Mouse (Mus musculus) heart, embryonic 12.5 days (tissue): Measurements from ENCODE around the gene Myo1a. TPM values are rescaled to one million over a fixed set of nuclear protein-coding genes. Genes with fewer than 3 reads are reported as not detected.

Experiments used
- ATAC-seq: fragments of 200-750 bp; cut with Nextera tagmentation; 2 replicates; pipeline ENCODE4 v1.8.0; 2017; ENCODE audit warnings: moderate TSS enrichment, moderate library complexity; ENCODE audit not compliant: insufficient number of reproducible peaks, low FRiP score
- H3K27ac ChIP-seq: fragments of 300-500 bp; sonication (generic); 2 replicates; pipeline ENCODE4 v1.5.1; 2016; ENCODE audit warnings: mild to moderate bottlenecking, moderate library complexity; ENCODE audit not compliant: poor library complexity, severe bottlenecking
- H3K27me3 ChIP-seq: fragments of 300-500 bp; sonication (generic); replicated peaks from 2 replicates; pipeline ENCODE4 v1.6.1; 2016; ENCODE audit warnings: mild to moderate bottlenecking, moderate library complexity
- H3K36me3 ChIP-seq: fragments of 300-500 bp; sonication (generic); 2 replicates; pipeline ENCODE4 v1.6.1; 2016; ENCODE audit warnings: mild to moderate bottlenecking, moderate library complexity
- H3K4me1 ChIP-seq: fragments of 300-500 bp; sonication (generic); replicated peaks from 2 replicates; pipeline ENCODE4 v1.6.1; 2016; ENCODE audit warnings: mild to moderate bottlenecking
- H3K4me2 ChIP-seq: fragments of 300-500 bp; sonication (generic); 2 replicates; pipeline ENCODE4 v1.6.1; 2016; ENCODE audit warnings: mild to moderate bottlenecking, moderate library complexity
- H3K4me3 ChIP-seq: fragments of 300-500 bp; sonication (generic); 2 replicates; pipeline ENCODE4 v1.5.1; 2016; ENCODE audit warnings: mild to moderate bottlenecking
- H3K9ac ChIP-seq: fragments of 300-500 bp; sonication (generic); 2 replicates; pipeline ENCODE4 v1.6.1; 2016; ENCODE audit warnings: mild to moderate bottlenecking, moderate library complexity
- H3K9me3 ChIP-seq: fragments of 300-500 bp; sonication (generic); replicated peaks from 2 replicates; pipeline ENCODE4 v1.6.1; 2016; ENCODE audit warnings: mild to moderate bottlenecking, moderate library complexity
- WGBS: fragments of 180-500 bp; shearing (Covaris S2); methylation state at CpG from one replicate; pipeline ENCODE4 v1.1.7; 2016; 5-methylcytosine and 5-hydroxymethylcytosine counted together
- polyA plus RNA-seq: library from polyadenylated mRNA; unstranded; fragments of >200 nt; fragmentation: Nextera tagmentation; extraction: Ambion mirVana; gene quantifications from 2 replicates; pipeline ENCODE4 v1.2.1, GENCODE M21; 2016

Myo1a gene
- polyA plus RNA-seq, 1 experiment from 2014 or later, result 0.32 TPM

DNA sequence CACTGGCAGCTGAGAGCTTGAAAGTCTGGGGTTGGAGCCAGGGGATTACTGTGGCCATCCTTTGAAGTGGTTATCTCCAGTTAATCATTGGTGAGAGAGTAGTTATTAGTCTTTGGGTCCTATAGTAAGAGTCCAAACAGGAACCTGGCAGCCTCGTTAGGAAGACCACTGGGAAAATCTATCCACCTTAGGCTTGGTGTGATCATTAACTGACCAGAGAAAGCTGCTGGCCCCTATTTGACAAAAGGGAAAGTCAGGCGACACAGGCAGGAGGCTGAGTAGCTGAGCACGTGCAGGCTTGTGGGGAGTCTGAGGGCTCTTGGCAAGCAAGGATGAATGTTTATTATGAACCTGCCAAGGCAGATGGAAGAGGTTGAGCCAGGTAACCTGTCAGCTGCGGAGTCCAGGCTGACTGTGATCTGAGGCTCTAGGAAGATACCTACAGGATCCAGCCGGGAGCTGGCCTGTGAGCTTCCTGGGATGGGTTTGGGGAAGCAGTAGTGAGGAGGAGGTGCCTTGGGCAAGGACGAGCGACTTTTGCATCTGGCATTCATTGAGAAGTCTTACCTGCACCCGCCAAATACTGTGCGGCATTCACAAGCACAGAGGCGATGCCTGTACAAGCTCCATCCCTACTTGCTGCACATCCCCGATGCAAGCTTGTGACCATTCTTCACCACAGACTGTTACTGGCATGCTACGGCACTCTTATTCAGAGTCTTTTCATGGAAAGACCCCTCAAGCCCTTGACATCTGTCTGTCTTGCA lies 59.1 kb downstream of the Myo1a start:
- Histone ChIP-seq H3K4me2 (no peak overlapping the region), H3K4me3 (no peak overlapping the region), H3K9ac (no peak overlapping the region), H3K36me3 (no peaks in the 10 kb centered on the region), H3K27ac (no peak overlapping the region), H3K4me1 (no peaks in the 10 kb centered on the region), H3K27me3 (no peaks in the 10 kb centered on the region; the same call in 1 of the 2 replicates), H3K9me3 (no peaks in the 10 kb centered on the region)
- no peak for ATAC-seq
- WGBS, result 68% methylated on average over 12 of the region's 12 CpGs

DNA sequence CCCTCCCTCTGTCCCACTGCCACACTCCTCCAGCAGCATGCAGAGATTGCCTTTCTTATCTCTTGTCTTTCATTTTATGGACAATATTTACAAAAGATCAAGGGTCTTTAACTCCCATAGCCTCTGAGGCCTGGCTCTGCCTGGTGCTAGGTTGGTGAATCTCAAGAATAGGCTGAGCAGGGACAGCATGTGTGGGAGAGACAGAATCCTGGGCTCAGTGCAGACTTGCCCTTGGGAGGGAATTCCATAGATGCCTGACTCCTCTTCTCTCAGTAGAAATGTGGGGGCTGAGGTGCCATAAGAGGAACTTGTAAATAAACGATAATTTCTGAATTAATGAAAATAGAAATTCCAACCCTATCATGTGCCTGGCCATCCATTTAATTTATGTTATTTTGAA lies 61.6 kb downstream of the Myo1a start:
- no peaks in the 10 kb centered on the region for H3K9me3 ChIP-seq
- no peak overlapping the region for H3K27ac ChIP-seq
- ATAC-seq, result no peak
- H3K9ac ChIP-seq, result no peak overlapping the region
- H3K36me3 ChIP-seq, result no peaks in the 10 kb centered on the region
- no peaks in the 10 kb centered on the region; the same call in 1 of the 2 replicates for H3K27me3 ChIP-seq
- H3K4me2 ChIP-seq, result no peak overlapping the region
- 61% methylated on average over 1 of the region's 1 CpGs for WGBS
- H3K4me1 ChIP-seq, result no peaks in the 10 kb centered on the region
- no peak overlapping the region for H3K4me3 ChIP-seq

Other genes starting within 250 kb of the Myo1a start
- 0.50 and 1.1 TPM in 2 replicates for gene Stac3, start 203.5 kb upstream of the Myo1a start, polyA plus RNA-seq
- 19.5 and 24.4 TPM in 2 replicates for gene Ndufa4l2, start 190.2 kb upstream of the Myo1a start, polyA plus RNA-seq
- gene Shmt2, start 182.7 kb upstream of the Myo1a start, polyA plus RNA-seq, result 80.4 and 83.8 TPM in 2 replicates
- gene Nxph4, start 170.6 kb upstream of the Myo1a start, polyA plus RNA-seq, result 0.33 and 0.65 TPM in 2 replicates
- gene Lrp1, start 84.0 kb upstream of the Myo1a start, polyA plus RNA-seq, result 43.3 and 46.1 TPM in 2 replicates
- 27.8 and 28.2 TPM in 2 replicates for gene Stat6, start 62.2 kb upstream of the Myo1a start, polyA plus RNA-seq
- 8.9 and 9.2 TPM in 2 replicates for gene Nemp1, start 38.3 kb upstream of the Myo1a start, polyA plus RNA-seq
- gene Nab2, start 36.6 kb upstream of the Myo1a start, polyA plus RNA-seq, result 13.4 and 13.7 TPM in 2 replicates
- 4.4 and 16.9 TPM in 2 replicates for gene Tac2, start 19.3 kb downstream of the Myo1a start, polyA plus RNA-seq
- gene Zbtb39, start 34.4 kb downstream of the Myo1a start, polyA plus RNA-seq, result 2.5 TPM in 2 replicates
- 22.2 and 23.4 TPM in 2 replicates for gene Gpr182, start 46.6 kb downstream of the Myo1a start, polyA plus RNA-seq
- gene Rdh1, start 54.6 kb downstream of the Myo1a start, polyA plus RNA-seq, result not detected in 2 replicates
- gene Rdh16f1, start 54.6 kb downstream of the Myo1a start, polyA plus RNA-seq, result not detected in 2 replicates
- gene Rdh9, start 71.2 kb downstream of the Myo1a start, polyA plus RNA-seq, result 0.06 and 0.10 TPM in 2 replicates
- not detected in 2 replicates for gene Rdh16, start 96.0 kb downstream of the Myo1a start, polyA plus RNA-seq
- not detected in 2 replicates for gene Rdh19, start 144.8 kb downstream of the Myo1a start, polyA plus RNA-seq
- not detected in 2 replicates for gene Rdh16f2, start 161.3 kb downstream of the Myo1a start, polyA plus RNA-seq
- not detected in 2 replicates for gene Rdh7, start 183.6 kb downstream of the Myo1a start, polyA plus RNA-seq
- gene Sdr9c7, start 193.3 kb downstream of the Myo1a start, polyA plus RNA-seq, result not detected in 2 replicates